Mouse (Mus musculus): ENCODE results near the gene Synpo2l. TPM values are rescaled to one million over a fixed set of nuclear protein-coding genes. Genes with fewer than 3 reads are reported as not detected.

Gene Synpo2l
- 0.11 and 4.0 TPM in 2 replicates for polyA plus RNA-seq (2012; rRNA removed)

DNA sequence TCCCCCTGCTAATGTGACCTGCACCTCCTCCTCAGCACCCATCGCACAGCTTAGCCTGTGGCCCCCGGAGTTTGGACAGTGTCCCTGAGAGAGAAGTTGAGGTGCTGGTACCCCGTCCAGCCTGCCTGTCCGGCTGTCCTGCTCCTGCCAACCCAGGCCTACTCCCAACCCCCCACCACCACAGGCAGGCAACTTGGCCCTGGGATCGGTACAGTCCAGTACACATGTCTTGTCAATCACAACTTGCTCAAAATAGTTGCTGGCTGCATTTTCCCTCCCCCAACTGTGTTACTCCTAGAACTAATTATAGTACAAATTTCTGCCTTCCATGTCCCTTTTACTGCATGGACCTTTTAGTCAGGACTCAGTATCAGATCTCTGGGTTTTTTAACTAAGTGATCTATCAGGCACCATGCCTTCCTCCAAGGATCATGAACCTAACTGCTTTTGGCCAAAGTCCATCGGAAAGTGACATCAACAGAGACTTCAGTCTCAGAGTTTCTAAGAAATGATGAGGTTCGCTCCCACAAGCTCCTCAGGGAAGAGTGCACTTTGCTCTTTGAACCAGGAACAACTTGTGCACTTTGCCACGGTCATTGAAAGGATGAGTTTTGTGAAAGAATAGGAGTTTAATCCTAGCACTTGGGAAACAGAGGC, at the start of gene Synpo2l:
Synpo2l (minus strand) TSS at position 201 of the 657 bp plus-strand sequence.

DNA sequence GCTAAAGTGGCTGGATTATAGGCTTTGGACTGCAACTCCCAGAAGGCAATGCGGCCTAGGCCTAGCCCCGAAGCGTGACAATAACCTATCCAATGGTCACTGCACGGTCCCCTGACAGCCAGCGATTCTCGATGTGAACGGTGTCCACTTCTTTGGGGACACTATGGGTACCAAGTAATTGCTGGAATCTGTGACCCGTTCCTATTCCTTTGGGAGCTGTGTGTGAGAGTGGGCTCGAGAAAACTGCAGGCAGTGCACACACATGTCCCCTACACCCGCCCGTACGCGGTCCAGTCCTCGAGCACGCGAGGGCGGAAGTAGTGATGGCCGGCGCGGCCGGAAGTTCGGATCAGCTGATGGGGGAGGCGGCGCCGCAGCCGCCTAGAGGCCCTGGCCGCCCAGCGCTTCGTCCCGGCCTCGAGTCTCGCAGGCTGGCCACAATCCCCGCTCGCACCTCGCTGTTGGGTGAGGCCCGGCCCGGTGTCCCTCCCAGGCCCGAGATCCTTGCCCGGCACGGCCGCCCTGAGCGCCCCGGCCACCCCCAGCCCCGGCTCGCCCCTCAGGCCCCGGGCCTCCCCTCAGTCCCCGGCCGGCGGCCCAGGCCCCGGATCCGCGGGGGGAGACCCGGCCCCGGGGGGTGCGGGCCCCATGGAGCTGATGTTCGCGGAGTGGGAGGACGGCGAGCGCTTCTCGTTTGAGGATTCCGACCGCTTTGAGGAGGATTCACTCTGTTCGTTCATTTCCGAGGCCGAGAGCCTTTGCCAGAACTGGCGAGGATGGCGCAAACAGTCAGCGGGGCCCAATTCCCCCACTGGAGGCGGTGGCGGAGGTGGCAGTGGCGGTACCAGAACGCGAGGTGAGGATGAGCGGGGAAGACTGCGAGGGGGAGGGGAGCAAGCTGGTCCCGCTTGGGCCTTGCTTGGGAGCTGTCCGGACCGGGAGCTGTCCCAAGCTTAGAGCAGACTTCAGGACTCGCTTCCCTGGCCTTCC, 39.3 kb upstream of the Synpo2l start, which contains the start of gene Zswim8:
Zswim8 (plus strand) TSS at position 352 of the 990 bp plus-strand sequence.

DNA sequence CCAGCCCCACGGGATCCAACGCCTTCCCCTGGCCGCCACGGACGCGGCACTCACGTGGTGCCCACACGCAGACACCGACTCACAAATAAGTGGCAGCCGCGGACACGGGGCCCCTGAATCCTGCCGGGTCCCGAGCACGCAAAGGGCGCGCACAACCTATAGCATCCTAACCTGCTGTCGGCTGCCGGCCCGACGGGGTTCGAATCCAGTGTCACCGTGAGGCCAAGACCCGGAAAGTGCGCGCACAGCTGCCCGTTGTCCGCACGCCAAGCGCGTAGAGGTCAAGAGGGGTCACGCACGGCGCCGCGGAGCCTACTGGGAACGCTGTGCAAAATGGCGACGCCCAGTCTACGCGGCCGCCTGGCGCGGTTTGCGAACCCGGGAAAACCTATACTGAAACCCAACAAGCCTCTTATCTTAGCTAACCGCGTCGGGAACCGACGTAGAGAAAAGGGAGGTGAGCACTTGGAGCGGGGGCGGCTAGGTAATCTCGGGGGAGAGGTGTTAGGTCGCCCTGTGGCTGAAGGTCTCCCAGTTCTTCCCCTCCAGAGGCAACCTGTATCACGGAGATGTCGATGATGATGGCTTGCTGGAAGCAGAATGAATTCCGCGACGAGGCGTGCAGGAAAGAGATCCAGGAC, 34.7 kb upstream of the Synpo2l start, which contains the start of gene Chchd1:
Chchd1 (plus strand) TSS at position 266 of the 641 bp plus-strand sequence.

DNA sequence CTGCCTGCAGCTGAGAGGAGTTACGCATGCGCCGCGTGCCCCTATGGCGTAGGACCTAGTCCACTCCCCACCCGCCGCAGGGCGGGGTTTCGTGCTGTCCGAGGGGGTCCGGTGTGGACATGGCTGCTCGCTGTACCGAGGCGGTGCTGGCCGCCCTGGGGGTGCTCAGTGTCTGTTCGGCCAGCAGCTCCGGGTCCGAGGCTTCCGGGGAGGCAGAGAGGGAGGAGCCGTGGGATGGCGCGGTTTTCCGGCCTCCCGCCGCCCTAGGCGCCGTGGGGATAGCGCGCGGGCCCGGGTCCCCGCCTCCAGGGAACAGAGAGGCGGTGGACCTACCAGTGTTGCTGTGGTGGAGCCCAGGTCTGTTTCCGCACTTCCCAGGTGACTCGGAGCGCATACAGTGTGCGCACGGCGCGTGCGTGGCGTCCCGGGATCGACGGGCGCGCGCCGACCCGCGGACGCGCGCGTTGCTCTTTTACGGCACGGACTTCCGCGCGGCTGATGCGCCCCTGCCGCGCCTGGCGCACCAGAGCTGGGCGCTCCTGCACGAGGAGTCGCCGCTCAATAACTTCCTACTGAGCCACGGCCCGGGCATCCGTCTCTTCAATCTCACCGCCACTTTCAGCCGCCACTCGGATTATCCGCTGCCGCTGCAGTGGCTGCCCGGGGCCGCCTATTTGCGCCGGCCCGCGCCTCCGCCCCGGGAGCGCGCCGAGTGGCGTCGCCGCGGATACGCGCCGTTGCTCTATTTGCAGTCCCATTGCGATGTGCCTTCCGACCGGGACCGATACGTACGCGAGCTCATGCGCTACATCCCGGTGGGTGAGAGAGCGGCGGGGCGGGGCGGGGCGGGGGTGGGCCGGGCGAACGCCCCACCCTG, 27.0 kb upstream of the Synpo2l start, which contains the start of gene Fut11:
Fut11 (plus strand) TSS at position 85 of the 877 bp plus-strand sequence.

DNA sequence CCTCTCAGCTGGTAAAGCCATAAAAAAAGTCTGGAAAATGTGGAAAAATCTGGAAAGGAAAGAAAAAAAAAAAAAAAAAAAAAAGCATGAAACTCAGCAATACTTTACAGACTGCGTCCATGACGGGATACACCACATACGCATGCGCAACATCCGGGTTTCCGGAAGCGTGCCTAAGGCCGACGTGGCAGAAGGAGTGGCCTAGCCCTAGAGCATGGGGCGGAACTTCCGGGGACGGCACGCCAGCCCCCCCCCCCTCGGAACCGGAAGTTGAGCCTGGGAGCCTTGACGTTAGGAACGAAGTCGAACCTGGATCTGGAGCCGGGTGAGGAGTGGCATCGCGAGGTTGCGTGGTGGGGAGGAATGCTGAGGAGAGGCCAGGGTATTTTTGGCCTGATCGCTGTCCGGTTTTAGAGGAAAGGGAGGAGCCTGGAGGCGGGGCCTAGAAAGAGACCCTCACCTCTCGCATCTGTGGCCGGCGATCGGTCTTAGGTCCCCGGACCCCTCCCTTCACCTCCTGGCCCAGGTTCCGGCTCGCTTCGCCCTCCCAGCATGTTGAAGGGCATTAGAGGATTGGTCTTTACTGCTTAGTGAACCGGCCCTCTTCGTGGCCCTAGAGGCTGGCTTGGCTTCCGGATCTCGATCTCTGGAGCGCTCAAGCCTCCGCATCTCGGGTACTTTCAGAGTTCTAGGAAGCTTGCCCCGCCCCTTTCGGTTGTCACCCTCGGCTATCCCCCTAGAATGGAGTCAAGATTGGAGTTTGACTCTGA, 6.1 kb upstream of the Synpo2l start, which contains the start of gene Sec24c:
Sec24c (plus strand) TSS at position 245 of the 770 bp plus-strand sequence.

DNA sequence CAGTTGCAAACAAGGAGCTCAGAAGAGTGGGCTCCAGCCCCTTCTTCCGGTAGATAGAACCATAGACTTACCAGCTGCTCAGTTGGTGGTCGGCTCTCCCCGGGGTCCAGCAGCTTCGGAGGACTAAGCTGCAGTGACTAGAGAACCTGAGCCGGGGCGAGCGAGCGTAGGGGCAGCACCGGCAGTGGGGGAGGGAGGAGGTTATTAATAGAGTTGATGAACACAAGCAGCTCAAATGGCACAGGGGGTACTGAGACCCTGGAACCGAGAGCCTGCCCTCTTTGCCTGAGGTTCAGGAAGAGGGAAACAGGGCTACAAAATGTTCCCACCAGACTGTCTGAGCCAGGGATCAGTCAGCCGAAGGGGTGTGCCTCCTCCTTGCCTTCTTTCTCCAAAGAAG, 11.8 kb downstream of the Synpo2l start, which contains the start of gene Myoz1:
Myoz1 (minus strand) TSS at position 180 of the 400 bp plus-strand sequence.

DNA sequence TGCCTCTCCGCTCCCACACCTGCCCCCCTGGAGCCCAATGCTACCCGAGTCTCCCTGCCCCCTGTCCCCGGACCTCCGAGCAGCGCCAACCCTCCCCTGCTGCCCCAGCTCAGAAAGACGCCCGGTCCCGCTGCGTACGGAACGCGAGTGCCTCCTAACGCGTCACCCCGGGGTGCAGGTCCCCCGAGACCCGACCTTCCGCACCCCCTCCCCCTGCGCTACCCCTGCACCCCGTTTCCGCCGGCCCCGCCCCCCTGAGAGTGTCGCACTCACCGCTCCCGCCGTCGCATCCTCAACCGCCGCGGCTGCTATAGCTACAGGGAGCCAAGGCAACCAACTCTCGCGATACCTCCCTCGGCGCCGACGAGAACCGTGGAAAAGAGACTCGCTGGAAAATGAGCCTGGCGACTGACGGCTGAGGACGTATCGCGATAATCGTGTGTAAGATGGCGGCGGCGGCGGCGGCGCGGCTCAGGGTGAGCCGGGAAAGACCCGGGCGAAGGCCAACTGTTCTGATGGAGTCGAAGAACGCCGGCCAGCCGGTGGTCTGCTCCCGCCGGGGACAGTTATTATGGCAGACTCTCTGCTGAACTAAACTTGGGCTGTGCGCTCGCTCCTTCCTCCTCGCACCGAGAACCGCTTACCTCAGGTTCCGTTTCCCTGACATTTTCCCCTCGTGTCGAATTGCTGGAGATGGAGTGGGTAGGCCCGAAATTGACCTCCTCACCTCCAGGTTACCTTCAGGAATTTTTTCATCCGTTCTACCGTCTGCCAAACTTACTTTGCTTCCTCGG, 27.3 kb downstream of the Synpo2l start, which contains the start of gene Usp54:
Usp54 (minus strand) TSS at position 420 of the 794 bp plus-strand sequence.

Other genes starting within 250 kb of the Synpo2l start
- 0.69 and 1.2 TPM in 2 replicates for gene Cfap70, start 216.1 kb downstream of the Synpo2l start, polyA plus RNA-seq (2012; rRNA removed)
- gene Anxa7, start 188.2 kb downstream of the Synpo2l start, polyA plus RNA-seq (2012; rRNA removed): 19.0 and 28.1 TPM in 2 replicates
- 2.2 and 2.3 TPM in 2 replicates for gene Mss51, start 171.5 kb downstream of the Synpo2l start, polyA plus RNA-seq (2012; rRNA removed)
- gene Ppp3cb, start 121.8 kb downstream of the Synpo2l start, polyA plus RNA-seq (2012; rRNA removed): 116 and 117 TPM in 2 replicates
- gene Usp54, start 27.3 kb downstream of the Synpo2l start, polyA plus RNA-seq (2012; rRNA removed): 23.8 and 24.3 TPM in 2 replicates
- gene Myoz1, start 11.8 kb downstream of the Synpo2l start, polyA plus RNA-seq (2012; rRNA removed): 0.07 and 1.5 TPM in 2 replicates
- 140 and 144 TPM in 2 replicates for gene Sec24c, start 6.0 kb upstream of the Synpo2l start, polyA plus RNA-seq (2012; rRNA removed)
- 19.7 and 22.7 TPM in 2 replicates for gene Fut11, start 26.6 kb upstream of the Synpo2l start, polyA plus RNA-seq (2012; rRNA removed)
- 145 and 169 TPM in 2 replicates for gene Chchd1, start 34.7 kb upstream of the Synpo2l start, polyA plus RNA-seq (2012; rRNA removed)
- 191 and 210 TPM in 2 replicates for gene Zswim8, start 39.2 kb upstream of the Synpo2l start, polyA plus RNA-seq (2012; rRNA removed)
- gene Ndst2, start 66.2 kb upstream of the Synpo2l start, polyA plus RNA-seq (2012; rRNA removed): 30.9 and 40.8 TPM in 2 replicates
- gene Camk2g, start 125.7 kb upstream of the Synpo2l start, polyA plus RNA-seq (2012; rRNA removed): 80.1 and 82.1 TPM in 2 replicates
- 2.2 and 3.1 TPM in 2 replicates for gene Plau, start 168.3 kb upstream of the Synpo2l start, polyA plus RNA-seq (2012; rRNA removed)

Data from central nervous system, embryonic 14 days (tissue).